ENCODE assay signal across 22 mouse cellular contexts in genomic region chr6:128432356-128432915, GRCm38 (mm10). TPM values are rescaled to one million over a fixed set of nuclear protein-coding genes. Genes with fewer than 3 reads are reported as not detected.
DNase-seq lines count a peak whose midpoint lies in the region; ATAC-seq and TF ChIP-seq lines count a peak whose summit lies in the region.
"Had no signal": no experiment of that assay in that cellular context is flagged by ENCODE, and none has a peak within 500 bp of the region (broad histone marks: within the 10 kb centered on the region; RNA-seq: fewer than 3 reads in every experiment).

No protein-coding gene starts in this region.

- no peak overlapping the region for H3K9ac ChIP-seq in hindbrain, postnatal 0 days (replicated peaks; ENCODE audit: low read length)
- H3K9ac ChIP-seq in hindbrain, embryonic 16.5 days (ENCODE audit: low read depth, low read length) = no peak overlapping the region
- H3K9ac ChIP-seq: forebrain, embryonic 15.5 days; liver, embryonic 12.5 days; lung, embryonic 14.5 days had no signal

- no peak for TF ChIP-seq POLR2A in brain, embryonic 14.5 days (IDR thresholded peaks at IDR 0.05; ENCODE audit: borderline replicate concordance, extremely low read depth, insufficient read depth, insufficient read length, poor library complexity, severe bottlenecking)
- no peak for TF ChIP-seq POLR2A in cerebellum, adult 2 months (IDR thresholded peaks at IDR 0.05; ENCODE audit: borderline replicate concordance, insufficient read depth, low read length)

- DNase-seq in hindbrain, postnatal 0 days (ENCODE audit: low spot score) = peak; percentile 24
- peak; percentile 29 for DNase-seq in brain, embryonic 14.5 days (ENCODE audit: low read depth)
- peak; percentile 77 to 81 for DNase-seq in cerebellum, adult 2 months
- peak; percentile 64 to 68 for DNase-seq in heart, postnatal 14 days
- no peak for DNase-seq in right cerebral cortex, postnatal 14 days
- DNase-seq in gastrocnemius, adult 2 months = no peak
- DNase-seq: kidney, postnatal 4 days; lung, embryonic 14.5 days; thymus, adult 2 months had no signal

- intact Hi-C loops in heart, postnatal 14 days (cut with DNase I) = no loop called here
- intact Hi-C loops in gastrocnemius, adult 2 months (cut with DNase I) = no loop called here

- H3K27ac ChIP-seq in hindbrain, postnatal 0 days = no peak overlapping the region
- H3K27ac ChIP-seq in hindbrain, embryonic 16.5 days (ENCODE audit: low read depth, low read length) = no peak overlapping the region
- H3K27ac ChIP-seq in cerebellum, adult 2 months (ENCODE audit: insufficient read depth, low read length) = peak overlapping the region; percentile 49
- H3K27ac ChIP-seq in gastrocnemius, adult 2 months = no peak overlapping the region
- H3K27ac ChIP-seq: forebrain, embryonic 15.5 days; liver, embryonic 12.5 days had no signal

- 54% methylated on average over 13 of the region's 13 CpGs for WGBS in hindbrain, postnatal 0 days
- WGBS in hindbrain, embryonic 16.5 days = 62% methylated on average over 13 of the region's 13 CpGs
- WGBS in cerebellum, adult 2 months = 17% methylated on average over 13 of the region's 13 CpGs

- no peak for TF ChIP-seq CTCF in hindbrain, postnatal 0 days (IDR thresholded peaks at IDR 0.05; ENCODE audit: low read depth)
- TF ChIP-seq CTCF in brain, embryonic 14.5 days (IDR thresholded peaks at IDR 0.05; ENCODE audit: borderline replicate concordance, extremely low read depth, insufficient read depth, insufficient read length) = no peak
- TF ChIP-seq CTCF in cerebellum, adult 2 months (IDR thresholded peaks at IDR 0.05; ENCODE audit: borderline replicate concordance, insufficient read depth, low read depth, low read length) = no peak
- TF ChIP-seq CTCF in gastrocnemius, adult 2 months (IDR thresholded peaks at IDR 0.05) = no peak

- no peaks in the 10 kb centered on the region for H3K9me3 ChIP-seq in hindbrain, postnatal 0 days (ENCODE audit: low read length)
- H3K9me3 ChIP-seq in hindbrain, embryonic 16.5 days (ENCODE audit: control insufficient read depth, low read length) = no peaks in the 10 kb centered on the region
- H3K9me3 ChIP-seq: forebrain, embryonic 15.5 days; G1E; liver, embryonic 12.5 days had no signal

- peaks cover 59% of the 10 kb centered on the region for H3K36me3 ChIP-seq in hindbrain, postnatal 0 days (ENCODE audit: insufficient read depth, low read length)
- peaks cover 60% of the 10 kb centered on the region for H3K36me3 ChIP-seq in hindbrain, embryonic 16.5 days (ENCODE audit: control insufficient read depth, insufficient read depth, low read length)

- no peak overlapping the region for H3K4me2 ChIP-seq in hindbrain, postnatal 0 days (ENCODE audit: low read depth, low read length)
- H3K4me2 ChIP-seq in hindbrain, embryonic 16.5 days (ENCODE audit: low read length) = no peak overlapping the region
- H3K4me2 ChIP-seq: forebrain, embryonic 15.5 days; liver, embryonic 12.5 days; lung, embryonic 14.5 days had no signal

- H3K4me1 ChIP-seq in hindbrain, postnatal 0 days (ENCODE audit: insufficient read depth, low read length) = no peaks in the 10 kb centered on the region; the same call in 1 of the 2 replicates
- H3K4me1 ChIP-seq in hindbrain, embryonic 16.5 days (ENCODE audit: control insufficient read depth, insufficient read depth, low read depth, low read length) = peaks cover 13% of the 10 kb centered on the region
- H3K4me1 ChIP-seq in cerebellum, adult 2 months (ENCODE audit: control insufficient read depth, insufficient read depth, low read length) = peaks cover 32% of the 10 kb centered on the region

- no peak overlapping the region for H3K4me3 ChIP-seq in hindbrain, postnatal 0 days (ENCODE audit: low read length)
- H3K4me3 ChIP-seq in hindbrain, embryonic 16.5 days (ENCODE audit: low read length) = no peak overlapping the region
- H3K4me3 ChIP-seq in cerebellum, adult 2 months (replicated peaks; ENCODE audit: insufficient read depth, low read depth, low read length) = no peak overlapping the region
- no peak overlapping the region for H3K4me3 ChIP-seq in gastrocnemius, adult 2 months
- H3K4me3 ChIP-seq: erythroblast, embryonic 14.5 days; forebrain, embryonic 15.5 days; liver, embryonic 12.5 days had no signal

- no peak for ATAC-seq in hindbrain, postnatal 0 days
- no peak for ATAC-seq in hindbrain, embryonic 16.5 days
- ATAC-seq: forebrain, embryonic 15.5 days; liver, embryonic 12.5 days; midbrain, embryonic 16.5 days had no signal

- H3K27me3 ChIP-seq in hindbrain, postnatal 0 days (ENCODE audit: insufficient read depth, low read length) = no peaks in the 10 kb centered on the region
- H3K27me3 ChIP-seq in hindbrain, embryonic 16.5 days (replicated peaks; ENCODE audit: control insufficient read depth, insufficient read depth, low read length) = no peaks in the 10 kb centered on the region
- no peaks in the 10 kb centered on the region for H3K27me3 ChIP-seq in cerebellum, adult 2 months (ENCODE audit: control insufficient read depth, insufficient read depth, low read length)
- H3K27me3 ChIP-seq: forebrain, embryonic 15.5 days; liver, embryonic 12.5 days had no signal

RNA-seq across cellular contexts. Expression of gene Fkbp4, which starts 6.0 kb away (rescaled TPM):
- total RNA-seq in hindbrain, postnatal 0 days (2014; rRNA removed) = 161 and 164 TPM in 2 replicates
- 238 and 246 TPM in 2 replicates for polyA plus RNA-seq in hindbrain, postnatal 0 days (2015; fragmentation: Nextera tagmentation; extraction: Ambion mirVana)
- polyA plus RNA-seq in hindbrain, embryonic 16.5 days (2015; fragmentation: Nextera tagmentation; extraction: Ambion mirVana) = 341 and 344 TPM in 2 replicates
- polyA plus RNA-seq in brain, embryonic 14.5 days (2012; rRNA removed) = 249 and 252 TPM in 2 replicates
- 249 and 256 TPM in 2 replicates for polyA plus RNA-seq in cerebellum, adult 2 months (2012; rRNA removed)
- 100 to 1,000 TPM; 259 to 278 TPM for total RNA-seq in heart, postnatal 14 days (2021)
- 100 to 1,000 TPM; 105 to 165 TPM for total RNA-seq in gastrocnemius, adult 2 months (2021)

RNA-seq across cellular contexts. Expression of gene Itfg2, which starts 7.7 kb away (rescaled TPM):
- 33.7 and 80.8 TPM in 2 replicates for total RNA-seq in hindbrain, postnatal 0 days (2014; rRNA removed)
- polyA plus RNA-seq in hindbrain, postnatal 0 days (2015; fragmentation: Nextera tagmentation; extraction: Ambion mirVana) = 34.0 and 34.1 TPM in 2 replicates
- polyA plus RNA-seq in hindbrain, embryonic 16.5 days (2015; fragmentation: Nextera tagmentation; extraction: Ambion mirVana) = 35.7 and 46.9 TPM in 2 replicates
- 36.1 and 42.2 TPM in 2 replicates for polyA plus RNA-seq in brain, embryonic 14.5 days (2012; rRNA removed)
- polyA plus RNA-seq in cerebellum, adult 2 months (2012; rRNA removed) = 48.1 and 52.5 TPM in 2 replicates
- total RNA-seq in heart, postnatal 14 days (2021) = 10 to 100 TPM; 22.3 to 23.2 TPM
- 10 to 100 TPM; 15.3 to 16.3 TPM for total RNA-seq in gastrocnemius, adult 2 months (2021)

RNA-seq across cellular contexts. Expression of gene Nrip2, which starts 33.3 kb away (rescaled TPM):
- 8.4 and 13.5 TPM in 2 replicates for total RNA-seq in hindbrain, postnatal 0 days (2014; rRNA removed)
- polyA plus RNA-seq in hindbrain, postnatal 0 days (2015; fragmentation: Nextera tagmentation; extraction: Ambion mirVana) = 9.8 and 10.8 TPM in 2 replicates
- 11.0 and 11.3 TPM in 2 replicates for polyA plus RNA-seq in hindbrain, embryonic 16.5 days (2015; fragmentation: Nextera tagmentation; extraction: Ambion mirVana)
- polyA plus RNA-seq in brain, embryonic 14.5 days (2012; rRNA removed) = 5.9 and 6.8 TPM in 2 replicates
- polyA plus RNA-seq in cerebellum, adult 2 months (2012; rRNA removed) = 52.2 and 59.6 TPM in 2 replicates
- total RNA-seq in heart, postnatal 14 days (2021) = 1 to 10 TPM; 2.5 to 3.5 TPM
- 1 to 10 TPM; 1.5 to 1.7 TPM for total RNA-seq in gastrocnemius, adult 2 months (2021)
- total RNA-seq: hematopoietic stem cell, adult 5-6 weeks had no signal
- polyA plus RNA-seq: erythroblast, embryonic 14.5 days; G1E had no signal

RNA-seq across cellular contexts. Expression of gene Gm44596, which starts 57.1 kb away (rescaled TPM):
- total RNA-seq in hindbrain, postnatal 0 days (2014; rRNA removed) = not detected in 2 replicates
- not detected in 2 replicates for polyA plus RNA-seq in hindbrain, postnatal 0 days (2015; fragmentation: Nextera tagmentation; extraction: Ambion mirVana)
- not detected in 2 replicates for polyA plus RNA-seq in hindbrain, embryonic 16.5 days (2015; fragmentation: Nextera tagmentation; extraction: Ambion mirVana)
- polyA plus RNA-seq in brain, embryonic 14.5 days (2012; rRNA removed) = not detected in 2 replicates
- polyA plus RNA-seq in cerebellum, adult 2 months (2012; rRNA removed) = not detected in 2 replicates
- total RNA-seq in heart, postnatal 14 days (2021) = not detected
- total RNA-seq in gastrocnemius, adult 2 months (2021) = not detected
- total RNA-seq: common myeloid progenitor, adult 5-6 weeks; G1E; gastrocnemius, postnatal 4 days; hematopoietic stem cell, adult 5-6 weeks had no signal
- polyA plus RNA-seq: embryonic facial prominence, embryonic 11.5 days; erythroblast, embryonic 14.5 days; forebrain, embryonic 15.5 days; G1E; kidney, embryonic 14.5 days; limb, embryonic 11.5 days; liver, embryonic 12.5 days; lung, embryonic 14.5 days; midbrain, embryonic 16.5 days; stomach, embryonic 14.5 days; thymus, adult 2 months had no signal

RNA-seq across cellular contexts. Expression of gene Tex52, which starts 57.2 kb away (rescaled TPM):
- 1.4 TPM in 1 of 2 replicates, not detected in the other for total RNA-seq in hindbrain, postnatal 0 days (2014; rRNA removed)
- 0.20 and 0.25 TPM in 2 replicates for polyA plus RNA-seq in hindbrain, postnatal 0 days (2015; fragmentation: Nextera tagmentation; extraction: Ambion mirVana)
- polyA plus RNA-seq in hindbrain, embryonic 16.5 days (2015; fragmentation: Nextera tagmentation; extraction: Ambion mirVana) = 0.61 and 0.82 TPM in 2 replicates
- polyA plus RNA-seq in brain, embryonic 14.5 days (2012; rRNA removed) = 1.1 and 1.2 TPM in 2 replicates
- 5.4 and 8.0 TPM in 2 replicates for polyA plus RNA-seq in cerebellum, adult 2 months (2012; rRNA removed)
- total RNA-seq in heart, postnatal 14 days (2021) = not detected
- total RNA-seq in gastrocnemius, adult 2 months (2021) = not detected
- total RNA-seq: common myeloid progenitor, adult 5-6 weeks; hematopoietic stem cell, adult 5-6 weeks had no signal
- polyA plus RNA-seq: G1E; liver, embryonic 12.5 days had no signal

Comparison
In these comparisons a context has a peak if more than half of its experiments do, and no peak if none do; other contexts are left out.
1. DNase-seq: peak in hindbrain, postnatal 0 days (single experiment), brain, embryonic 14.5 days (single experiment), cerebellum, adult 2 months (2 of 2) and heart, postnatal 14 days (2 of 2); none in right cerebral cortex, postnatal 14 days (single experiment) and gastrocnemius, adult 2 months (single experiment).